Mouse (Mus musculus) MEL (cell line): Measurements from ENCODE around the gene Angptl3.

Experiments
- BHLHE40 ChIP-seq: IDR thresholded peaks from 2 replicates; pipeline ENCODE4 v1.6.1; 2012; ENCODE audit warnings: low read depth, mild to moderate bottlenecking, inconsistent platforms, low read length, improper control_type of control experiment, borderline replicate concordance
- CTCF ChIP-seq, 3 experiments: IDR thresholded peaks in 2 of 3; conservative IDR thresholded peaks in 1 of 3; 2 replicates each; pipeline ENCODE4 v1.5.1; 2011 to 2012; ENCODE audit warnings: low read length in 3 of 3, low read depth in 2 of 3, mild to moderate bottlenecking in 2 of 3, improper control_type of control experiment in 1 of 3, inconsistent platforms in 1 of 3, mixed read lengths in 1 of 3, moderate library complexity in 1 of 3; ENCODE audit not compliant: control insufficient read depth in 1 of 3, insufficient read depth in 1 of 3, poor library complexity in 1 of 3, severe bottlenecking in 1 of 3
- EP300 ChIP-seq, 2 experiments: IDR thresholded peaks; 2 replicates each; pipeline ENCODE4 v1.6.1; 2011; ENCODE audit warnings: improper control_type of control experiment in 2 of 2, low read length in 2 of 2, low read depth in 1 of 2, mild to moderate bottlenecking in 1 of 2
- GABPA ChIP-seq: IDR thresholded peaks from 2 replicates; pipeline ENCODE4 v1.6.1; 2012; ENCODE audit warnings: low read depth, mild to moderate bottlenecking, inconsistent platforms, low read length, improper control_type of control experiment, moderate library complexity
- GATA1 ChIP-seq: IDR thresholded peaks from 2 replicates; pipeline ENCODE4 v1.6.1; 2011; ENCODE audit warnings: low read depth, low read length, improper control_type of control experiment
- HCFC1 ChIP-seq: IDR thresholded peaks from 2 replicates; pipeline ENCODE4 v1.6.1; 2012; ENCODE audit warnings: low read depth, mild to moderate bottlenecking, inconsistent platforms, low read length, improper control_type of control experiment, moderate library complexity
- JUND ChIP-seq: IDR thresholded peaks from 2 replicates; pipeline ENCODE4 v1.6.1; 2011; ENCODE audit warnings: low read depth, mild to moderate bottlenecking, improper control_type of control experiment, low read length
- MAX ChIP-seq: IDR thresholded peaks from 2 replicates; pipeline ENCODE4 v1.6.1; 2011; ENCODE audit warnings: low read length, improper control_type of control experiment
- POLR2A ChIP-seq, 2 experiments: IDR thresholded peaks; 2 replicates each; pipeline ENCODE4 v1.6.1; 2011 to 2012; ENCODE audit warnings: low read length in 2 of 2, mild to moderate bottlenecking in 2 of 2, control low read depth in 1 of 2, improper control_type of control experiment in 1 of 2, low read depth in 1 of 2, moderate library complexity in 1 of 2; ENCODE audit not compliant: control insufficient read depth in 1 of 2, insufficient read depth in 1 of 2, poor library complexity in 1 of 2
- TBP ChIP-seq: IDR thresholded peaks from 2 replicates; pipeline ENCODE4 v1.8.0; 2011; ENCODE audit warnings: low read depth, low read length, improper control_type of control experiment
- USF1 ChIP-seq: IDR thresholded peaks from 2 replicates; pipeline ENCODE4 v1.6.1; 2014; ENCODE audit warnings: low read depth, mild to moderate bottlenecking, inconsistent platforms, low read length, improper control_type of control experiment, moderate library complexity
- ZC3H11A ChIP-seq: IDR thresholded peaks from 2 replicates; pipeline ENCODE4 v1.6.1; 2012; ENCODE audit warnings: low read depth, mild to moderate bottlenecking, inconsistent platforms, low read length, improper control_type of control experiment
- ZKSCAN1 ChIP-seq: IDR thresholded peaks from 2 replicates; pipeline ENCODE4 v1.6.1; 2012; ENCODE audit warnings: low read depth, mild to moderate bottlenecking, inconsistent platforms, low read length, improper control_type of control experiment, moderate library complexity

GRCm38 (mm10) chr4:99032921-99033320, 2.2 kb downstream of the Angptl3 start:
- TF ChIP-seq HCFC1: no peak
- TF ChIP-seq ZC3H11A: no peak
- no peak for TF ChIP-seq EP300 (IDR thresholded peaks at IDR 0.05; ENCODE audit: low read depth in 1 of 2, low read length in 2 of 2)
- TF ChIP-seq CTCF (IDR thresholded peaks at IDR 0.05 in 2 of 3, conservative IDR thresholded peaks at IDR 0.05 in 1 of 3; ENCODE audit: control insufficient read depth in 1 of 3, insufficient read depth in 1 of 3, low read depth in 2 of 3, low read length in 3 of 3, poor library complexity in 1 of 3, severe bottlenecking in 1 of 3): no peak
- TF ChIP-seq POLR2A (IDR thresholded peaks at IDR 0.05; ENCODE audit: control insufficient read depth in 1 of 2, insufficient read depth in 1 of 2, low read depth in 1 of 2, low read length in 2 of 2, poor library complexity in 1 of 2): no peak
- no peak for TF ChIP-seq GATA1
- no peak for TF ChIP-seq TBP
- TF ChIP-seq GABPA: no peak
- no peak for TF ChIP-seq ZKSCAN1
- TF ChIP-seq USF1: no peak
- no peak for TF ChIP-seq MAX
- no peak for TF ChIP-seq JUND
- no peak for TF ChIP-seq BHLHE40
